Comparison of ENCODE assay signal across 20 mouse cellular contexts in the genomic region with DNA sequence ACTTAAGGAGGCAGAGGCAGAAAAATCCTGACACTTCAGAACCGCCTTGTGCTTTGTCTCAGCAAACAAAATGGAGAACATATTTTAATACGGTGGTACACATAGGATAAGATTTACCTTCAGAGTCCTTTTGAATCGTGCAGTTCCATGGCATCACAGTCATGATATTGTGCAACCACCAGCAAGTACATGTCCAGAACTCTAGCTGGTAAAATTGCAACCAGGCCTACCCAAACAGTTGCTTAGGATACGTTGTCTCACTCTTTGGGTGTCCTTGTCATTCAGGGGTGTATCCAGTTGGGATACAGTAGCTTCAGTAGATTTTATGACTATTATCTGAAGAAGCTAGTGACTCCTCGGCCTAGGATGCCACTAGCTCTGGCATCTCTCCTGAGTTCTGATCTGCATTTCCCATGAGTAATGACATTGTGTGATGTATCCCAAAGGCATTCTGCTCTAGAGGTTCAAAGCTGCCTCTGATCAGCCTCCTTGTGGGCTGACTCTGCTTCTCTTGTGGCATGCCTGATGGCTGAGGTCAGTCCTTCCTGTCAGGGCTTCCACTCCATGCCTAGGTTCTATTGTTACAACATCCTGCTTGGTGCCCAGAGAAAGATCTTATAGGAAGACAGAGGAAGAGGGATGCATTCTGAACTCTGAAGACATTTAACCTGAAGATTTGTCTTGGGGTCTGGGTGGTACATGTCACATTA. TPM values are rescaled to one million over a fixed set of nuclear protein-coding genes. Genes with fewer than 3 reads are reported as not detected.
DNase-seq lines count a peak whose midpoint lies in the region; ATAC-seq lines count a peak whose summit lies in the region.
"Had no signal": no experiment of that assay in that cellular context is flagged by ENCODE, and none has a peak within 500 bp of the region (broad histone marks: within the 10 kb centered on the region; RNA-seq: fewer than 3 reads in every experiment).

No protein-coding gene starts in this region.

- ATAC-seq in heart, embryonic 13.5 days (ENCODE audit: extremely low read depth, insufficient number of reproducible peaks, low FRiP score, low TSS enrichment), result no peak

- 77% methylated on average over 5 of the region's 5 CpGs for WGBS in heart, embryonic 13.5 days

- H3K27ac ChIP-seq in heart, embryonic 13.5 days (replicated peaks), result 0 out of 2 replicates have a peak overlapping the region, but pooled peaks have one; percentile 17

- DNase-seq in heart, postnatal 4 days, result no peak
- peak; percentile 29 for DNase-seq in lung, postnatal 10 days
- DNase-seq in lung, adult 18-20 months, result no peak
- DNase-seq in NIH3T3 (ENCODE audit: low read depth), result peak; percentile 7
- peak; percentile 1 for DNase-seq in yolk sac, embryonic 10.5 days (ENCODE audit: low spot score)
- no peak for DNase-seq in kidney, postnatal 14 days
- DNase-seq: adrenal gland, postnatal 25 days; cerebellum, adult 18-20 months; heart, adult 2 months; layer of hippocampus, postnatal 36 days; liver; liver, postnatal 0 days; right cerebral cortex, adult 18-20 months; thymus, adult 18-20 months had no signal

- no peak overlapping the region for H3K4me2 ChIP-seq in heart, embryonic 13.5 days

- H3K9ac ChIP-seq in heart, embryonic 13.5 days, result no peak overlapping the region
- H3K9ac ChIP-seq: embryonic facial prominence, embryonic 12.5 days; hindbrain, embryonic 12.5 days; kidney, embryonic 15.5 days; liver, postnatal 0 days; midbrain, embryonic 12.5 days had no signal

- peaks cover 12% of the 10 kb centered on the region; the same call in 1 of the 2 replicates for H3K36me3 ChIP-seq in heart, embryonic 13.5 days
- H3K36me3 ChIP-seq: embryonic facial prominence, embryonic 12.5 days; hindbrain, embryonic 12.5 days; kidney, embryonic 15.5 days; midbrain, embryonic 12.5 days had no signal

- no peak overlapping the region for H3K4me3 ChIP-seq in heart, embryonic 13.5 days

- H3K4me1 ChIP-seq in heart, embryonic 13.5 days, result peaks cover 25% of the 10 kb centered on the region

- H3K9me3 ChIP-seq in heart, embryonic 13.5 days, result no peaks in the 10 kb centered on the region
- H3K9me3 ChIP-seq: embryonic facial prominence, embryonic 12.5 days; hindbrain, embryonic 12.5 days; kidney, embryonic 15.5 days; midbrain, embryonic 12.5 days had no signal

- H3K27me3 ChIP-seq in heart, embryonic 13.5 days (replicated peaks), result 0 out of 2 replicates have a peak, but pooled peaks cover 9% of the 10 kb centered on the region
- H3K27me3 ChIP-seq: CH12.LX had no signal

RNA-seq across cellular contexts. Expression of a gene that starts 33.2 kb away (rescaled TPM):
- 3.0 and 3.1 TPM in 2 replicates for polyA plus RNA-seq in heart, embryonic 13.5 days (2015; fragmentation: Nextera tagmentation; extraction: Ambion mirVana)
- 10 to 100 TPM; 37.0 to 39.3 TPM for total RNA-seq in heart, postnatal 4 days (2021)

Comparison
In these comparisons a context has a peak if more than half of its experiments do, and no peak if none do; other contexts are left out.
1. DNase-seq: peak in lung, postnatal 10 days (single experiment), NIH3T3 (single experiment) and yolk sac, embryonic 10.5 days (single experiment); none in heart, postnatal 4 days (single experiment), lung, adult 18-20 months (0 of 2) and kidney, postnatal 14 days (single experiment).